Mouse (Mus musculus): ENCODE measurements at regions not wholly inside any gene's neighbourhood (a gene's known extent, or its start where the extent isn't known, plus 50 kb on each side); places are given as distances from the start of the nearest gene placed in this dataset.

DNA sequence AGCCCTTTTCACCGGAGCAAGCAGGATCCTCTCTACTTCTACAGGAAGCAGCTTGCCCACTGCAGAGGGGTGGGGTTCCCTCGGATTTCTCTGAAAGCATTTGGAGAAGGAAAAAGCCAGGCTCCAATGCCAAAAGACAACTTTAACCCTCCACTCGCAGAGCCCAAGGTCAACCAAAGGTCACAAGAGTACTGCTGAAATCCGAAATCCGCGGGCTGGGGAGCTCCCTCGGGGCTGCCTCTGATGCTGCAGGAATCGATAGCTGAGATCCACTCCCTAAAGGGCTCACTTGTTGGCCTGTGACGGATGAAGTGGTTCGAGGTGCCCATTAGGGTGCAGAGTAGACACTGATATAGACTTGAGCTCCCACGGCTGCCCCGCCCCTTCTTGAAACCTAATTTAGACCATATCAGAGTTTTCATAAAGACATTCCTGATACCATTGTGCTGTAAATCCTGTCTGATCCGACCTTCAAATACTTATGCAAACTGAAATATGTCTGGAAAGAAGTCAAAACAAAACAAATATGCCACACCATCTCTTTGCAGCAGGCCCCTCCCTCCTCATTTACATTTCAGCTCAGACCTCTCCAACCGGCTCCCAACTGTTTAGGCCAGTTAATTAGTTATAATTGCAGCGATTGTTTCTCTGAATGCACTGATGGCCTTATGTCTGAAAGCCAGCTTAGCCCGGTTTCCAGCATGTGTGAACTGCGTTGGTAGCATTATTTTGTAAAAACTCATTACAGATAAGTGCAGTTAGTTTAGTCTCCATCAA is 170.8 kb upstream of the Map3k1 start:
- peak; percentile 52 to 57 for DNase-seq

DNA sequence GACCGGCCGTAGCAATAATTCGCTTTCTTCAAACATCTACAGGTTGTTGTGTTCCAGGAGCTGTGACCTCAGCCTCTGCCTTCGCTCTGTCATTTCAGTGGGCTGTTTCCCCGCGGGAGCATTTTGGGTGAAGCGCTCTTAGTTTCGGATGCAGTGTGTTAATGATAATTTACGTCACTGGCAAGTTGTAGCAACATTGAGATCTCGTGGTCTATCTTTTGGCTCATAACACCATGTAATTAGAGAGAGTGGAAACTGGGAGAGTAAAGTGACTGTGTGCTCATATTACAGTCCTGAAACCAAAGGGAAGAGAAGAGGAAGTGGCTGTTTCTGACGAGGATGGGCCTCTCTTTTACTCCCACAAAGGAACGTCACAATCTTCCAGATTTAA is 171.4 kb upstream of the Map3k1 start:
- peak; percentile 75 to 76 for DNase-seq

DNA sequence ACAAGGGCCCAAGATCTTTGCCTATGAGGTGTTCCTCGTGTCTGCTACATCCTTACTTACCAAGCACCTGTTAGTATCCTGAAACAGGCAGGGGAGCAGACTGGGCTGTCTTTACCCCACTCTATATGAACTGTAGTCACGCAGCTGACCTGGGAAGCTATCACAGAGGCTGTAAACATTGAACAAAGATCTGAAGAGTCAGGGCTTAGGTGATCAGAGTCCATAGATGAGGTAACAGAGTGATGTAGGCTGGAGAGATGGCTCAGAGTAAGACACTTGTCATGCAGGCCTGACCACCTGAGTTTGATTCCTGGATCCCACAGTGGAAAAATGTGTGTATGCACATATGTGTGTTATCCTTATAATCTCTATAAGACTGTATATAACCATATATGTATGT is 172.3 kb upstream of the Map3k1 start:
- DNase-seq: no peak

DNA sequence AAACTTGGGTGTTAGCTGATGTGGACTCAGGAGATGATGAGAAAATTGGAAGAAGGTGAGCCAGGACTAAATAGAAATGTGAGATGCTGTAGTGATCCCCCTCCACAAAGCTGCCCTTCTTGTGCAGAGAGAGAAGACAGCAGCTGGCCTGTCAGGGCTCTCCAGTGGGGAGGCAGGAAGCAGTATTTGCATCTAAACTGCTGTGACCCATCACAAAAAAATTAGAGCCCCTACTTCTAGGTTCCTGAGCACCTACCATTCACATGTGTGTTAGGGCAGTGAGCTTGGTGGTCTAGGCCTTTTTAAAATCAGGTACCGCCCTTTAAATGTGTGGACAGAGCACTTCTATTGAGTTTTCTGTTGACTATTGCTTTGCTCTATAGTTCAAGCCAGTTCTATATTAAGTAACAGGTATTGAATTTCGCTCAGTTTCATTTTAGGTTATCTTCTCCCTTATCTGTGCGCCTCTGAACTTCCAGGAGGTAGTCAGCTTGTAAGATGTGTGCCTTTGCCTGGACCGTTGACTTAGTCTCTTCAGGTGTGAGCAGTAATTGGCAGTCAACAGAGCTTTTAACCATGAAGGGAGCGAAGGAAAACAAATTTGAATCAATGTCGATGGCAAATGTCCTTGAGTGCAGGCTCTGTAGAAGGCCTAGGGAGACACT is 174.1 kb upstream of the Map3k1 start:
- DNase-seq: peak; percentile 53 to 55

DNA sequence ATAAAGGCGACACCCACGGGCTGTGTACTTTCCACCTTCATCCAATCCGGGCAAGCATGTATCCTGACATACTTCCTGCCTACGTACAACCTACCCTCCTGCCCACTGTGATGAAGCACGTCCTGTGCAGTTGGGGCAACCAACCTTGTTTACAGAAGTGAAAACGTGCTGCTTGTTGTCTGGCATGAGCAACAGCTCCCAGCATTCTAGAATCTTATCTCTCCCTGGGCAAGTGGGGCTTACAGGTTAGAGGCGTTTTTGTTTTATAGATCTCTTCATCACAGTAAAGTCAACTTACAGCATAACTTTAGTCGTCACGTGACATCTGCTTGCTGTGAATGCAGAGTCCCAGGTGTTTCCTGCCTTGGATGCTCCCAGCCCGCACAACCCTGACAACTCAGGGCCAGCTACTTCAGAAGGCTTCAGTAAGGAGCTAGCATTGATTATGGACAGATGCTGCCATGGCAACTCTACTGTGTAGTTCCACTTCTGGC is 175.3 kb upstream of the Map3k1 start:
- peak; percentile 77 to 82 for DNase-seq

DNA sequence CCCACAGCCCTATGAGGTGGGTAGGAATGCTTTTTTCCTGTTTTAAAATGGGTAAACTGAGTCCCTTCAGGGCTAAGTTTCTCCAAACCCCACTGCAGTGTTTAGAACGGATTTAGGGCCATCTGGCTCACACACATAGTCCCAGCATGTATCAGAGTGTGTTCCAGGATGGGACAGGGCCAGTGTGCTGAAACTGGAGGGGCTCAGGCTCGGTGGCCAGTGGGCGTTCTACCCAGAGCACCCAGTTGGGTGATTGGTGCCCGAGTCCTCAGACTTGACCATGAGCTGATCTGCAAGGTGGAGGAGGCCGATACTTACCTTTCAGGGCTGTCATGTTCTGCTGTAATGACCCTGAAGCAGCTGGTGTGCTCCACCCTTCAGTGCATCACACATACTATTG is 176.6 kb upstream of the Map3k1 start:
- no peak for DNase-seq

DNA sequence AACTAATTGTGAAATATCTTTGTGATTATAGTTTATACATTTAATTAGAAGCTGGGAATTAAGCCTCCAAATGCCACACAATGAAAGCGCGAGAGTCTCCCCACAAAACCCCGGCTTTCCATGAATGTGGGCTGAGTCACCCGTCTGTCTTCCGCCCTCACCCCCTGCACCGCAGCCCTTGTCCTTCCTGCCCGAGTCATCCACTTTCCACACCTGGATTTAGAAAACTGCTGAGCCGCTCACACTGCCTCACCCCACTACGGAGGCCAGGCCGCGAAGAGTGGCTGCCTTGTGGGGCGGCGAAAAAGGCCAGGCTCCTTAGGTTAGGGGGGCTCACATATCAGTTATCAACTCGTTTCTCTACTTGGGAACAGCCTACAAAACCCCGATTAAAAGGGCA is 177.9 kb upstream of the Map3k1 start:
- DNase-seq: no peak

DNA sequence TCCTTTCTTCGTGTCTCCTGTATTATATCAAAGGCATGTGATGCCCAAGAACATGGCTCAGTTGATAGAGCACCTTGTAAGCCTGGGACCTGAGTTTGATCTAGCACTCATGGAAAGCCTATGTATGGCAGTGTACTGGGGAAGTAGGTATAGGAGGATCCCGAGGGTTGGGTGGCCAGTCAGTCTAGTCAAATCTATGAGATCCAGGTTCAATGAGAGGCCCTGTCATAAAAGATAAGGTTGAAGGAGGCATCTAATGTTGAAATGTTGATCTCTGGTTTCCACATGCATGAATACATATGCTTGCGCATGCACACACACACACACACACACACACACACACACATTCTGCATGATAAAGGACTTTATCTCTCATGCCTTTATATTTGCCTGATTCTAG is 178.6 kb upstream of the Map3k1 start:
- no peak for DNase-seq

DNA sequence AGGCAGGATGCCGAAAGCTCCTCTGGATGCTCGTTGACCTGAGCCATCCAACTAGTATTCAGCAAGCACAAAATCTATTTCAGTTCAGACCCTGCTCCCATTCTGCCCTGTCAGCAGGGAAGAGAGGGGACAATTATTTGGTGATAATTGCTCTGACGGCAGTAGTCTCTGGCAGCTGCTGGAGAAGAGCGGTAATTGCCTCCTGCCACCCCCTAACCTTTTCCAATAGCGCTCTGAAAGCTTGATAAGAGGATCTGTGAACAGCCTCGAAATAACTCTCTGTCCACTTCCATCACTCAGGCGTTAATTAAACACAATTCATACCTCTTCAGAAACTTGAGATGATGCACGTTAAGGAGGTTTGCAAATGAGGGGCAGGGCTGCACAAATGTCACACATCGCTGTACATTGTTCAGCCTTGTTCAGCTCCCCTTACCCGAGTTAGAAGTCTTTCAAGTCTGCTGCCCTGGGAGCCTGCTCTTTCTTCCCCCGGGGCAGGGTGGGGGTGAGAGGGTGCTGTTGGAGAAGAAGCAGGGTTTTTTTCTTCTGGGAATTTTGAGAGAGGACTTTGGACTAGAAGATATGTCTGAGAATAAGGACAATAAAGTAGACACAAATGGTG is 182.2 kb upstream of the Map3k1 start:
- peak; percentile 31 to 38 for DNase-seq

DNA sequence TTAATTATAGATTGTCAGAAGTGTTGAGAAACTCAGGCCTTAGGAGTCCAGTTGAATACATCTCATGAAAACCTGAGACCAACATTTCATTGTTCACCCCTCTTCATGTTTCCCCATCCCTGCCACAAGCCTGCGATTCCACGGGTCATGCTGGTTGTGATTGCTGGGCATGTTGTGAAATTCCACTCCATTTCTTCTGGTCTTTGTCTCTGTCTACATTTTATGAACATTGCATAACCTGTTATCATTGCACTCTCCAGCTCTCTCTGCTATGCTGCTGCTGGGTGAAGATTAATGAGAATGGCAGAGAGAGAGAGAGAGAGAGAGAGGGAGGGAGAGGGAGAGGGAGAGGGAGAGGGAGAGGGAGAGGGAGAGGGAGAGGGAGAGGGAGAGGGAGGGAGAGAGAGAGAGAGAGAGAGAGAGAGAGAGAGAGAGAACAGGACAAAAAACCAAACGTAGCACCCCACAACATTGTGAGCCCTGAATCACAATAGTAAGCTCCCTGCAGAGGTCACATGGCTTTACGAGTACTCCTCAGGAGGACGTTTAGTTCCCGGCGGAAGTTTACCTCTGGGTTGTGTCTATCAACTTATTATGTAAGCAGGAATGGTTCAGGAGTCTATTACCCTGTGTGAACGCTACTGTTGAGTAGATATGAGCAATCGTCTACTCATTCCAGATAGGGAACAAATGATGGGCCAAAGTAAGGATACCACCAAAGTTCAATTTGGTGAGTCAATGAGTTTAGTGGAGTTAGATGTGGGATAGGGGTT is 183.5 kb upstream of the Map3k1 start:
- DNase-seq: no peak

DNA sequence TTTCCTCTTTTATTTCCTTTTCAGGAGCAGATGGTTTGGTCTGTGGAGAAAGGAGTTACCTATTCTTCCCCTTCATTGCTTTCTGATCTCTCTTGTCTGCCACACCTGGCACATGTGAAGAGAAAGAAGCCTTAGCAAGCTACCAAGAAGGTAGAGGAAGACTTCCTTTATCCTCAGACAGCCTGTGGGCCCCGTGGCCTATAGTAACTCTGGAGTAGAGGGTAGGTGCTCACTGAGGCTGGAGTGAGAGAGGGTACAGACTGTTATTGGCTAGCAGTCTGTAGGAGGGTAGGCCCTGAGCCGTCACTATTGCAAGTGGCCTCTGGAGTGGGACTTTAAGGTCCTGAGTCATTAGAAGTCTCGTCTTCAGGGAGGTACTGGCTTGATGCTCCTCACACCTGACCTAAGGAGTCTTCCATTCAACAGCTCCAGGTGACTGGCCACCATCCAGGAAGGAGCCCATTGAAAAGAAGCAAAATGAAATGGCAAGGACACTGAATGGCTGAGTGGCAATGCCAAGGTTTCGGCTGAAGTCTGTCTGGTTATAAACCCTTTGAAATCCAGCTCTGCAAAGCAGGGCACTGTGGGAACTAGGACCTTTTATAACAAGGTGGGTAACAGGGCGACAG is 186.2 kb upstream of the Map3k1 start:
- no peak for DNase-seq

DNA sequence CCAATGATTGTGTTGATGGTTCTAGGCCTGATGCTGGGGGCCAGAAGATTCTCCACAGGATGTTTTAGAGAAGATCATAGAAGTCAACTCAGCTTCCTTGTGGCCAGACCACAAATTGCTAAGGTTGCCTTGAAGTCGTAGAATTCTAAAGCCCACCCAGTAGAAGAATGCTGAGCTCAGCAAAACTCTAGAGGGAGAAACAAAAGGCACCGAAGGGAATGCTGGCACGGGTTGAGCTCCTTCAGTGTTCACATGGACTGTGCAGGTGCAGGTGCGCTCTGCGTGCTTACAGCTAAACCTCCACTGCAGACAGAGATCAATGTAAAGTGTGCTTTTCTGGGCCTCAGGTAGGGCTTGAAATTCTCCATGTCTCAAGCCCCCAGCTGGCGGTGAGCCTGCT is 186.9 kb upstream of the Map3k1 start:
- DNase-seq: no peak

DNA sequence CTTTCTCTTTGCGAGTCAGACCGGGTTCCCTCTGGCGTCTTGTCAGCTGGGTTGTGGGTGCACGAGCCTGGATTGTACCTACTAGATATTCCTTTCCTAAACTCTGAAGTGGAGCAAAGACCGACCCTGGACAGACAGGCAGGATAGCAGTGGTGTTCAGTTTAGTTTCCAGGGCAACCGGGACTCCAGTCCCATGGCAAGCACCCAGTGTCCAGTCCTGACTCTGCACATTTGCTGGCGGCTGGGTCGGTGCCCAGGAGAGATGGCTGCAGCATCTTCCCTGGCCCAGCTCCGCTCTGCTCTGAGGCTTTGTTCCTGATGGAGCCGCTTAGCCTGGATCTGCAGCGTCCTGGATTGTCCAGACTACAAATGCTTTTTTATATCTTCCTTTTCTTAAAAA is 188.1 kb upstream of the Map3k1 start:
- DNase-seq: no peak

DNA sequence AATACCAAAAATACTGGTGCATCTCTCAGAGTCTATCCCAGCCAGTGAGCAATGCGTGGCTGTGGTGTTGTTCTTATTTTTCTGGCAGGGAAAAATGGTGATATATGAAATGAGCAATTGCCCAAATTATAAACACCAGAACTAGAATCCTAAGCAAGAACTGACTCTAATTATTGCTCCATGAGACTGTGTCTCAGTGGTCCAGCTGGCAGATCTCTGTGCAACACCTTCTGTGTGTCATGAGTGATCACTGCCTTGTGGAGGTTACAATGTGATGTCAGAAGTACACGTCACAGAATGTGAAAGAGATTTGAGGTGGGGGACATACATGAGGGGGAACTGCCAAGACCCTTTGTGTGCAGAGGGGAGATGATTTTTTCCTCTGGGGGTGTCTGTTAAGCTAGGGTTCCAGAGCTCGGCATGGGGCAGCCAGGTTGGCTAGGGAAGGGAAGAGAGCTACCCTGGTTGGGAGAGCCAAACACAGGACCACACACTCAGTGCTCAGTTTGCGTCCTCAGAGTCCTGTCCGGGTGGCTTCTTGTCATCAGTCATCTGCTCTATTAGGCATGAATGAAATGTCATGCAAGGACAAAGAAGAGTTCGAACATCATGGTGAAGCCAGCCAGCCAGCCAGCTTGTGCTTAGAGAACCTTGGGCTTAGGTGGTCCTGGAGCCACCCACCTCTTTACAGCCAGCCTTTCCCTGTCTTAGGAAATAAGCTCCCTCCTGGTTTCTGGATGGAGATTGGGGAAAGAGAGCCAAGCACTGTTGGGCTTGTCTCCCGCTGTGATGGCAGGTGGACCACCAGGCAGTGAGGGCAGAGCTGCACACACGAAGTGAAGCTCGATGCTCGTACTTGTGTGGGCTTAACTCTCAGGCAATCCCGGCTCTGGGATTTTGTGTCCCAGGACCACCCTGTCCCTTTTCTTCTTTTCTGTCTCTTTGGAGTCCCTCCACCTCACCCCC is 189.5 kb upstream of the Map3k1 start:
- DNase-seq: no peak

DNA sequence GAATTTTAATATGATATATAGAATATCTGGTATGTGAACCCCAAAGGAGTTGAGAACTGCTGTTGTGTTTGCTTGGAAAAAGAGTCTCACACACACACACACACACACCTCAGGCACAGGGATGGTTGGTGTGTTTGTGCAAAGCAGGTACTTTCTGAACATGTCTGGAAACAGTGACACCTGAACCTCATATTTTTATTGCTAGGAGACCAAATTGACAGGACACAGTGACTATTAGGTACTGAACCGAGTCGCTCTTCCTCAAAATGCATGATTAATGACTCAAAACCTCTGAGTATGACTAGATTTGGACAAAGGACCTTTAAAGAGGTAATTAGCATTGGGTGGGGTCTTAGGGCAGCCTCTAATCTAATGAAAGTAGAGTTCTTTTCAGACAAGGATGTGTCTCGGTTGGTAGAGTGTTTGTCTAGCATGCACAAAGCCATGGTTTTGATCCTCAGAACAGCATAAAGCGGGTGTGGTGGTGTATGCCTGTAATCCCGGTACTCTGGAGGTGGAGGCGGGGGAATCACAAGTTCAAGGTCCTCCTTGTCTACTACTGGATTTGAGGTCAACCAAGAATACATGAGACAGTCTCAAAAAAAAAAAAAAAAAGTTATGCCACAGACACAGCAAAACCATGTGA is 191.0 kb upstream of the Map3k1 start:
- DNase-seq: peak; percentile 68 to 69

DNA sequence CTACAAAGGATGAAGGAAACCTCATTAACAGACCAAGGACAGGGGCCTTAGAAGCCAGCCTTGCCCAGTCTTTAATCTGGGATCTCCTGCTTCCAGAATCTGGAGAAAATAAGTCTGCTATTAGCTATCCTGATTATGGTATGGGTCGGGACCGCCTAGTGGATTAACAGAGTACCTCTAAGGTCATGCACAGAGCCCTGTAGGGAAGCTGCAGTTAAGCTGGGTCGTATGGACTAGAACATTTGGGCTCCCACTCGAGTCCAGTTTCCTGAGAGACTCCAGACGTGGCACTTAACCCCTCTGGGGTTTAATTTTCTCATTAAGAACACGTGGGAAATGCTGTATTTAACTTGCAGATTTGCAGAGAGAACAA is 191.5 kb upstream of the Map3k1 start:
- DNase-seq: peak; percentile 52 to 53

DNA sequence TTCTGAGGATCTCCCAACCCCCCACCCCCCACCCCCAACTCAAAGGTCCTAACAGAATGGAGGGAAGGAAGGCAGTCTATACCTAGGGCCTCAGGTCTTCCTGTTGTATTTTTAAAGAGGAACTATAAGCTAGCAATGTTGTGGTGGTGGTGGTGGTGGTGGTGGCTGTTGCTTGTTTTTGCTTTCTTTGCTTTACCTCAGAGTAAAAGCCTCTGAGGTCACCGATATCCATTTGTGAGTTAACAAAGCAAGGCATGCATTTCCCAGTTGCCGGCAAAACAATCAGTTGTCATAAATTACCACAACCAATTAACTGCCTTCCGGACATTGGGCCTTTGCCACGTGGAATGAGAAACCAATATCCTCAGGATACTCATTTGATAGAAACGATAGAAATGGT is 191.9 kb upstream of the Map3k1 start:
- DNase-seq: no peak

DNA sequence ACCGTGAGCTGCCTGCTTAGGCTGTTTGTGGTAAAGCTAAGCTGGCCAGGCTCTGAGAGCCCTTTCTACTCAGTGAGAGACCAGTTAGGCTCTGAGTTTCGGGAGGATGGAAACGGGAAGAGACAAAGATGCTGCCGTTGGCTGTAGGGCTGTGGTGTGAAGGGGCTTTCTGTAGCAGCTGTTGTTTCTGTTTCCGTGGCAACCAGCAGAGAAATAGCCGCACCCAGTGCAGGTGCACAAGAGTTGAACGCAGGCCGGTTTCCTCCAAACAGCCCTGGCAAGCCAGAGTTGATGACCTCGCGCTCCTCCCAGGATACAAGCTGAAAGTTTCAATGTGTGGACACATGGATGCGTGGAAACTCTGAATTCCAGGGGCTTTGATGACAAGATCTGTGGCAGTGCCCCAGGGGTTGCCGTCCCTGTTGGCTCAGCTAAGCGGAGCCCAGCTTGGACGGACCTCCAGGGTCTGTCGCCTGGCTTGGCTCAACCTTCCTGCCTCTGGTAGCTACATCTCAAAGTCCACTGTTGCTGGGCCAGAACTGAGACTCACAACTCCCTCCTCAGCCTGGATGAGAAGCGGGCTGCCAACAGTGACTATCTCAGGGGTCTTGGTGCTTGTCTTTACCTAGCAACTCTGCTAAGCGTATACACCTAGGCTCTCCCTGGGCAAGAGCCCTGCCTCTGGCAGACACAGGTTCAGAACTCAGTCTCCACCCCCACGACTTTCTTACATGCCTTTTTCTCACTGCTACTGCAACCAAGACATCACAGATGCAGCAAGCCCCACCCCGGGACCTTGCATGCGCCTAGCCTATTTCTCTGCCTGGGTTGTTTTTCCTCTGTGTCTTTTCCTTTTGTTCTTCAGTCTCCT is 192.6 kb upstream of the Map3k1 start:
- DNase-seq: peak; percentile 90 to 93

DNA sequence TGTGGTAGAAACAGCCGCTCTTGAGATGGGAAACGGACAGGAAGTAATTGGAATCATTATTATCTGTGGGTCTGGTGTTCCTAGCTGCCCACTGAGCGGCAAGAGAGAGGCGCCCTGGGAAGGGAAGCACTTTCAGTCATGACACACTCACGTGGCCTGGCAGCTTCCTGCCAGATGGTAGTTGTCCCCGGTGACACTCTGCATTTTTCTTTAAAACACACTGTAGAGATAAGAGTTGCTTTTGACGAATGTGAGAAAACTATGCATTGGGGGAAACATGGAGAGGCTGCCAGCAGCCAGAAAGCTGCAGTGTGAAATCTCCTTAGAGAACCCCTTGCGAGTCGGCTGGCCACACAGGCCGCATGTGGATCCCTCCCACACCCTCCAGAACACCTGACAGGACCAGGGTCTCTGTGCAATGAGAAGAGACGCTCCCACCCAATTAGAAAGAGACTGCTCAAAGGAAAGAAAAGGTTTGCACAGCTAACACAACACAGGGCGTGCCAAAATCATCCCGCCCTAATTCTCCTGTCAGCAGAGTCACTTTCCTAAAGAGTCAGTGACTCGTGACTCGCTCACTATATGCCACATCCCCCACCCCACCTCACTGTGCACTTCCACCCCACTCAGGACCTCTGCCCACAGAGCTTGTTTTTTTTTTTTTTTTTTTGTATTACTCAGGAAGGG is 194.0 kb upstream of the Map3k1 start:
- DNase-seq: peak; percentile 75 to 77

Measured in B cell, adult 2 months (primary cell).